Mouse (Mus musculus) mouse embryonic stem cell (cell line): ENCODE measurements around the gene Gm3376.
"Not testable (repeated sequence)": the region's sequence is repeated elsewhere in the genome, so short reads cannot be mapped to it uniquely, and the experiment has no call there.

Experiments used
- in situ Hi-C, 2 experiments: fragments of 300-500 bp; cut with MboI; formaldehyde crosslinking; loops; 1 replicate in 1 of 2; 3 replicates in 1 of 2; pipeline ENCODE4 v1.14.3; 2019 to 2020; ENCODE audit warnings: low sequenced_read_pairs in 2 of 2, low pct_unique_long_range_greater_than_20kb in 1 of 2, mixed read lengths in 1 of 2; ENCODE audit not compliant: unreplicated experiment in 1 of 2

Gene Gm3376

DNA sequence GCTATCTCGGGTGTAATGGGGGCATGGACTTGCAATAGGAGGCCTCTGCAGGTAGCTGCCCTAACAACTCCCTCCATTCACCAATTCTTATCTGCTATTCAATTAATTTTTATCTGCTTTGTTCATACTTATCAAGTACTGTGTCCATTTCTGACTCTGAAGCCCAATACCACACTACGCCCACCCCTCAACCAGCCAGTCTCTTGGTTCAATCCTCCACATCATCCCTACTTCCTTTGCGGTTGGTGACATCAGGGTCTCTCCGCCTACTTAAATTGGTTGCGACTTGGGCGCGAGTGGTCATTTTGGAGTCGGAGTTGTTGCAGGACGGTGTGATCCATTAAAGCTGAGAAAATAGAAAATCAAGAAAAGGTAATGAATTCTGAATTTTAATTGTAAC, at the start of gene Gm3376:
Gene Gm3376 (plus strand): TSS at position 301 of the 400 bp plus-strand sequence.
- in situ Hi-C loops = not testable (repeated sequence)
